Mouse (Mus musculus) right cerebral cortex, postnatal 10 days (tissue): ENCODE measurements at regions not wholly inside any gene's neighbourhood (a gene's known extent, or its start where the extent isn't known, plus 50 kb on each side); places are given as distances from the start of the nearest gene placed in this dataset.
A peak's percentile ranks its signal among the peaks of the same experiment; 100 is the strongest.

ENCODE experiments used
- DNase-seq, 2 experiments: peaks; one replicate each; pipeline ENCODE4 v3.0.0; 2021; ENCODE audit warnings: low spot score in 2 of 2

DNA sequence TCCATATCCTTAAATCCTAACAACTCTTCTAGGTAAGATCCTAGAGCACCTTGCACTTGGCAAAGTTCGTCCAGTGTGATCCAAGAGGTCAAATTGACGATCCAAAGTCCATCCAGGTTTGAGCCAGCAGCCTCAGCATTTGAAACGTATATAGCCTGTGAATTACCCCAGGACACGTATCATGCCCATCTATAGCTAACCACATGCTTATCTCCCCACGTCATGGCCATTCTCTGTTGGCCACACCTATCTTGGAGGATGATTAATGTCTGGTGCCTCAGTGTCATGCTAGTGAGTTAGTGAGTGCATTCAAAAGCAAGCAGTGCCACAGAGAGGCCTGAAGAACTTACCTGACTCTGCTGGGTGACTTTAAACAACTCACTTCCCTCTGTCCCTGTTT, 1521.9 kb upstream of the Gm6569 start:
- no peak for DNase-seq

DNA sequence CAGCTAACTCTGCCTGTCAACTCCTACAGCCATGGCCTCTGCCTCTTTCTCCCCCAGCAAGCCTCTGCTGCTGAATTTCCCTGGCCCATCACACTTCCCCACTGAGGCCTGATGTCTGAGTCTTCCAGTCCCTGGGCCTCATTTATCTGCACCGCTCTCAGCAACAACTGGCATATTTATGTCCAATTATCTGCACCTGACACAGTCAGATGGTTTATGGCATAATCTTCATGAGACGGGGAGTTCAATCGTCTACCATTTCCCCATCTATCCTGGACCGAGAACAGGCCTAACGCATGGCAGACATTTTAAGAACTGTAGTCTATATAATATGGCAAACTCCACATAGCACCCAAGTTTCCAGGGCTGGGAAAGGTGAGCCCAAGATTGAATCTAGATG, 1512.8 kb upstream of the Gm6569 start:
- no peak for DNase-seq

DNA sequence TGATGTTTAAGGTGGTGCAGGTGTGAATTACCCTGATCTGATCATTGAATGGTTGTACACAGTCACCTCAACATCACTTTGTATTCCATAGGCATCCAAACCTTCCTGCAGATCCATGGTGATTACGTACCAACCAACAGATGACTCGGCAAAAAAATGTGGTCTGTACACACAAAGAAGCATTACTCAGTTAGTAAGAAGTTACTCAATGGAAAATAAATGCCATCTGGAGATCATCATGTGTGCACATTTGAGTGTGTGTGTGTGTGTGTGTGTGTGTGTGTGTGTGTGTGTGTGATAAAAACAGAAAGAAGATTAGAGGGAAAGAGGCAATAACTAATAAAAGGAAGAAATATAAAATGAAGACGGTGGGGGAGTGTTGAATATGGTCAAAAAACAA, 1512.2 kb upstream of the Gm6569 start:
- DNase-seq: no peak

DNA sequence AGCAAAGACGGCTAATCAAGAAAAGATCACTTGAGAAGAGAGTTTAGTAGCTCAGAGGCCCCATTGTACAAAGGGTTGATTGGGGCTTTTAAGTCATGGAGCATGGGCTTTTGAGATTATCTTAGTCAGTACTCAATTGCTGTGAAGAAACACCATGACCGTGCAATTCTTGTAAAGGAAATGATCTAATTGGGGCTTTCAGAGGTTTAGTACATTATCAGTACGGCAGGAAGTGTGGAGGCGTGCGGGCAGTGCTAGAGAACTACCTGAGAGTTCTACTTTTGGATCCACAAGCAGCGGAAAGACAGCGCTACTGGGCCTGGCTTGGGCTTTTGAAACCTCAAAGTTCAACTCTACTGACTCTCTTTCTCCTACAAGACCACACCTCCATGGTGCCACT, 1511.2 kb upstream of the Gm6569 start:
- no peak for DNase-seq

DNA sequence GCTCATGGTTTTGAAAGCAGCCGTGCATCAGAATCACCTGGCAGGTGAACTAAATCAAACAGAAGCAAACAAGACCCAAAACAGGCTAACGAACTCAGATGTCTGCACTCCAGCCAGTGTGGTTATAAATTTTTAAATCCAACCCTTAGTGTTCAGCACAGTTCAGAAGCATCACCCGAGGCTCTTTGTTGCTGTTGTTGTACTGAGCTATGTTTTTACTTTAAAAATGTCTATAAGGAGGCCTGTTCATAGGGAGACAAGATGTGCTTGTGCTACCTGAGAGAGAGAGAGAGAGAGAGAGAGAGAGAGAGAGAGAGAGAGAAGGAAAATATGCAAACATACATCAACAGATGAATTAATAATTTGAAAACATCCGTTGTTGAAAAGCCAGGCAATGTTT, 1503.1 kb upstream of the Gm6569 start:
- DNase-seq: no peak

DNA sequence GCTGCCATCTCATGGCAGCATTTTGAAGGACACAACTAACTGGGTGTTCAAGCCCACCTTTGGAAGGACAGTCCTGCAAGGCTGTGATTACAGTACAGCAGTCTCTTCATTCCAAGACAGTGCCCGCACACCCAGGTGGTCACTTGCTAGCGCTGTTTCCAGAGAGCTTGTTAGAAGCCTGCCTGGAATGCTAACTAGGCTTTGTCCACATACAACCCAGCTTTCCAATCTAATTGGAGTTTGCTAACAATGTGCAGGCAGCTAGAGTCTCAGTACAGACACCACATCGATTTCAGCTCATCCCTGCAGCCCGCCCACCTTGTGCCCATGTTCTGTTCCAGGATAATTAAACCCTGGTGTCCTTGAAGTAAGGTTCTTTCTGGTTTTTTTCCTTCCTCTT, 1499.9 kb upstream of the Gm6569 start:
- DNase-seq: no peak

DNA sequence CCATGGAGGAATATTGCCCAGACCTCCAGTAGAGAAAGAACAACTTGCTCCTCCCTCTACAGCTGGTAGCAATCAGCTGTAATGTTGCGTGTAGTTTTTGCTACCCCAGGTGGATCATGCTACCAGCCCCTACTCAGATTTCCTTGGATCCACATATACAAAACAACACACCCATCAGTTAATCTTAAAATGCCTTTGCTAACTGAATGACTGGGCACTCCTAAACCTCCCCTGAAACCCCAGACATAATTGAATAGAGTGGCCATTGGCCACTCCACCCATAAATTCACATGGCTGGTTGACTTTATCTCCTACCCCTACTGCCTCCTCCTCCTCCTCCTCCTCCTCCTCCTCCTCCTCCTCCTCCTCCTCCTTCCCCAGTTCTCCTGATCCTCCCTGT, 1494.7 kb upstream of the Gm6569 start:
- no peak for DNase-seq

DNA sequence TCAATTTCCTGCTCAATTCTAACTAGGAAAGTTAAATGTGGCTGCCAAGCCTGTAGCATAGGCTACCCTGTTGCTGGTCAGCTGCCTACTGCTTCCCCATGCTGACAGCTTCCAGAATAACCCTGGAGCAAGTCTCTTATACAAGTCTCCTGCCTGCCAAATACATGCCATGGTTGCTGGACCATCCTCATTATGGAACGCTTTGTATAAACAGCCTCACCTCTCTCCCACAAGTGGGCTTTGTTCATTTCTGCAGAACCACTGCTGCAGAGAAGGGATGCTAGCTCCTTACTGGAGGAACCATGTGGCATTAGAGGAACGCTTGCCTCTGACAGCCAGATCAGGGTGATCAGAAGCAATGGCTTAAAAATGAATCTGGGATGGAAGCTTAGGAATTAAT, 1492.4 kb upstream of the Gm6569 start:
- DNase-seq: no peak

DNA sequence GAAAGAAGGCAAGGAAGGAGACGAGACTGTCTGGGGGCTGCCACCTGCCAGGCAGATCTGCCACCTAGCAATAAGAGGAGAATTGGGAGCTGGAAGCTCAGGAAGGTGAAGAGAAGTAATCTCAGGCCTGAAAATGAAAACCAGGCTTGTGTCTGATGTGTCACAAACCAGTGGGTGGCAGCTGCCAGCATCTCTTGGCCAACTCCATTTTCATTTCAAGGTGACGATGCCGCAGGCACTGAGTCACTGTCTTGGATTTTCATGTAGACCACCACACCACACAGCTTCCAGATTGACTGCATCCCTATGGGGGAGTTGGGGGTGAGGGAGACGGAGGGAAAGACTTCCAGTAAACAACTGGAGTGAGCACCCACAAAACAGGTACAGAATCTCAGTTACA, 1491.9 kb upstream of the Gm6569 start:
- DNase-seq: no peak

DNA sequence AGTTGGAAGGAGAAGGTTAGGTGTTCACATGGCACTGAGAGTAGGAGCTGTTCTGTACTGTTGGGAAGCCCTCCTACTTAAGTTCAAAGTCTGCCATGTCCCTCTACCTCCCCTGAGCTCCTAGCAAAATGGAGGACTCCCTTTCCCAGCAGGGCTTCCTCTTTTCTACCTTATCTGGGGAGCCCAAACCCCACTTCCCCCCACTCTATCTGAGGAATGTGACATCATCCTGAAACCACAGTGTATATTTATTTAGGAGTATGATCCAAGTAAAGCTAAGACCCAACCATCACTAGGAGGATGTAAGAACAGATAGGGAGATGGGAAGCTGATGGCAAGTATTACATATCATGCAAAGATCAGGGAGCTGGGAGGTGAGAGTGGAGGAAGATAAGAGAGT, 1490.6 kb upstream of the Gm6569 start:
- no peak for DNase-seq

DNA sequence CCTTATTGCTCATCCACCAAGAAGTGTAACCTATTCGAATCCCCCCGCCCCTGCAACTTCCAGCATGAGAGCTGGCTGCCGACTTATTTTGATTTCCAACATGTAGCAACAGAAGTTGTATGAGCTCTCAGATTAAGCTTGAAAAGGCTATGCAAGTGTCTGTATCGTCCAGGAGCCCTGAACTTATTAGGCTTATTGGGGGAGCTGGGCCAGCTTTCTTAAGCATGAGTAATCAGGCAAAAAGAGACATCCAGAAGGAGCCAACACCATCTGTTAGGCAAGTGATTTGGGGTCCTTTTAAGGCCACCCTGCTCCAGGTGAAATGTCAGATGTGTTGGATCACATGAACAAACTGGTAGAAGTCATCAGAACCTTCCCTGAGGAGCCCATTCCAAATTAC, 1481.0 kb upstream of the Gm6569 start:
- DNase-seq: no peak

DNA sequence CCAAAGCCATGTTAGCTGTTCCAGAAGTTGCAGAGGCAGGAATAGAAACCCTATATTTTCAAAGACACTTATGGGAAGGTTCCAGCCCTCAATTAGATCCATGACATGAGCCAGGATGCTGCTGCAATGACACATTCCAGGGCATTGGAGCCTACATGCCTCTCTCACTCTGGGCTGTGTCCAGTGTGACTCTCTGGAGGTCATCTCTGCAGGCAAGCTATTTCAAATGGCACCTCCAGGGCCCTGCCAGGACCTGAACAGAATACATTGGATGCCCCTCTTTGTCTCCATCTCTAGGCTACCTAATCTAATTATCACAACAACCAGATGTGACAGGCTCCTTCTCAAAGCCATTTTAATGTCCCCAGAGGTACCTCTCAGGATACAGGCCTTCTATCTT, 1478.7 kb upstream of the Gm6569 start:
- DNase-seq: no peak

DNA sequence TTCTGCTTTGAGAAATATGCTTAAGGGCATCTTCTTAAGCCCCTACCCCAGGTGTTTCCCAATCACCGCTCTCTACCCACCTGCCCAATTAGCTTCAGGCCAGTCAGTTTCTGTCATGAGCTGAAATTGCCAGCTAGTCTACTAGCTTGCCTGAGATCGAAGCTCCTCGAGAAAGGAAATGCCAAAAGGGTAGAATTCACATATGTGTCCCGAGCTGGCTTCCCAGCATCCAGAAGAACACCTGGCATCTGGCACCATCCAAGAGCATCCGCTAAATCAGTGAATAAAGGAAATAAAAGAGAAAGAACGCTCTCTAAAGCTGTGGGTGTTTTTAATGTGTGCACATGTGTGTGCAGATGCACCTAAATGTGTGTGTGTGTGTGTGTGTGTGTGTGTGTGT, 1474.7 kb upstream of the Gm6569 start:
- peak in 1 of 2 experiments; percentile 38 for DNase-seq

DNA sequence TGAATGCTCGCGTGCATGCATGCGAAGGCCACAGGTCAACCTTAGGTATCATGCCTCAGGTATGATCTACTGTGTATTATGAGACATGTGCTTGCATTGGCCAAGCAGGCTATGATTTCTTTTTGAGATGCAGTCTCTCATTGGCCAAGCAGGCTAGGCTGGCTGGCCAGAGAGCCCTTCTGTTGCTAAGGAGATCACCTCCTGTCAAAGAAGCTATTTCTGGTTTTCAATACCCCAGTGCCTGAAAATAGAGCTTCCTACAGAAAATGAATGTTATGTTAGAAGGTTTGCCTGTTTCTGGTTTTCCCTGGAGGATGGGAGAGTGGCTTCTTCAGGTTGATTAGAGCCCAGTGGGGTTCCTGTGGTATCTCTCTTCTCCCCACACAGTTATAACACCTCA, 1474.3 kb upstream of the Gm6569 start:
- peak; percentile 65 to 74 for DNase-seq

DNA sequence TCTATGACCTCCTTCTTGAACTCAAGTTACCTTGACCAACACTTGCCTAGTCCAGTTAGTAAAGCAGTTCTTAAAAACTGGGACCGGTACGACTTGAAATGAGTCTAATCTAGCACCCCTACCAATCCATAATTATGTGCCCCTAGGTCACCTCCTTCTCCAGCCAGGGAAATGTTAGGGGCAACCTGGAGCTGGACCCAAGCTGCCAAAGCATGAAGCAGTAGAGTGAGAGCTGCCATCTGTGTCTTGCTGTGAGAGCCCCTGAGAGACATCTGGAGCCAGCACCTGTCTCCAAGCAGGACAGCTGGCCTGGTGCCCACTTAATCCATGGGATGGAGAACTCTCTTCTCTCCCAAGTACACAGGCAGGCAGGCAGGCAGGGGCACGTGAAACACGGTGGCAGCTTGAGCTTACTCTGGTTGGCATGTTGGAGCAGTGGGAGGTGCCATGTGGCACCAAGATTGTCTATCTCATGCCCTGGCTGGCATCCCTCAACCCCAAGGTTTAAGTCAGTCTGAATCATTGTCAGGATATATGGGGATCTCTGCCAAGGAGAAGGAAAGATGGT, 1473.8 kb upstream of the Gm6569 start:
- peak; percentile 50 to 64 for DNase-seq

DNA sequence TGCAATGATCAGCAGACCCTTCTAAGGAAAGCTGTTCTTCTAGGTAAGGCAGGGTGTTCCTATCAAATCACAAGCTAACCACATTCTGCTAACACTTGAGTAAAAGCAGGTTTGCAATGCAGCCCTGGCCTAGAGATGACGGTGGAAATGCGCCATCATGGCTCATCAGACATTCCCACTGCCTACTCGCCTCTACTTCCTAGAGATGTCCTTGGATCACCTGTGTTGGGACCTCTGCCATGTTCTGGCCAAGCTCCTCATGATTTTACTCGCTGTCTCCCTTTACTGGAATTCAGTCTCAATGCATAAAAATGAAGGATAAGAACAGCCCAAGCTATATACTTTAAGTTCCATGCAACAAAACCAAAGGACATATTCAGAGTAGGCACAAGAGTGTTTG, 1461.3 kb upstream of the Gm6569 start:
- no peak for DNase-seq

DNA sequence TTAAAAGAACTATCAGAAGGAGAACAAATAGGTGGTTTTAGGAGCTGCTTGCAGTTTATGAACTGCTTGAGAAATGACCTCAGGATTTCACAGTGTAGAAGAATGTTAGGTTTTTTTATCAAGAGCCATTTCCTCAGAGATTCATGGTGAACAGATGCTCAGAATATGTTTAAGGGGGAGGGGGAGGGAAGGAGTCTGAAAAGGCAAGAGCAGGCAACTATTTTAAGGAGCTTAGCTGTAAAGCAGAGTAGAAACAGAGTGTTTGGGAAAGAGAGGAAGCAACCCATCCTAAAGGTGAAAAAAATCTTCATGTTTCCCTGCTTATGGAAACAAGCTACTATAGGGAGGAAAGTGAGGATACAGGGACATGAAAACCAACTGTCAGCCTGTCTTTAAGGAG, 1457.2 kb upstream of the Gm6569 start:
- peak in 1 of 2 experiments; percentile 36 for DNase-seq

DNA sequence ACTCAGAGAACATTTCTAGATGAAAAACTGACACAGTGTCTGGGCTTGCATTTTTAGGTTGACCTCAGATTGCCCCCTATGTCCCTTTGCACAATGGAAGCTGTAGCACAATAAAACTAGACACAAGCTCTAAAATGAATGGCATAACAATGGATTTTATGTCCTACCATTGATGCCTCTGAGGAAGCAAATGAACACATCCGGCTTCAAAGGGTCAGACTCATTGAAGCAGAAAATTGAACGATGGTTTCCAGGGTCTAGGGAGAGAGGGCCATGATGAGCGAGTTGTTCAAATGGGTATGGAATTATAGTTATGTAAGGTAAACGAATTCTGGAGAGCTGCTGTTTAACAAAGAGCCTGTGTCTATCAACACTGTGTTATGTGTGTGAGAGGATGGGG, 1455.1 kb upstream of the Gm6569 start:
- no peak for DNase-seq

DNA sequence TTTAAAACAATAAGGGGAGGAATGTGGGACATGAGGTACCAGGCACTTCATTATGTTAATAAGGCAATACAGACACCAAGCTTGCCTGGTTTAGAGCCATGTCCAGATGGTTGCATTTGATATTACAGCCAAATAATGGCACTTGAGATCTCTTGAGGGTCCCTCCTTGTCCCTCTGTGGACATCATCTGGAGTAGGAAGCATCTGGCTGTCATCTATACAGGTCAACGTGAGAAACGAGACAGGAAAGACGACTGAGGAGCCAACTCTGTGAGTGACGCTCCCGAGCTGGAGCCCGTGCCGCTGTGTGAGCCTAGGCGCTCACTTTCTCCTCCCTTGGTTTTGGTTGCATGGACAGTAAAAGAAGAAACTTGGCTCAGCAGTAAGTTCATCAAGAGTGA, 1453.2 kb upstream of the Gm6569 start:
- no peak for DNase-seq

DNA sequence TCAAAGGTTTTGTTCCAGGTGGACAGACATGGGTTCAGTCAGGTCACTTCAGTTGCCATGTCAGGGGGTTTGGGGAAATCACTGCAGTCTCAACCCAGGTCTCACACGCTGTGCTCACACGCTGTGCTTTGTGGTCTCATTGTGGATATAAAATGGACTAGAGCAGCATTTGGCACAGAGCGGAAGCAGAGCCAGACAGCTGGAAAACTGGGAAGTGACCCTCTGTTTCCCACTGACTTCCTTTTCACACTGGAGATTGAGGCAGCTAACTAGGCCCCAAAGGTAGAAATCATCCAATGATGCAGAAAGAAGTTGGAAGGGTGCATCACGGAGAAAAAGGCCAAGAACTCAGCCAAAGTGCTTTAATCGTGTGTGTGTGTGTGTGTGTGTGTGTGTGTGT, 1452.6 kb upstream of the Gm6569 start:
- no peak for DNase-seq

DNA sequence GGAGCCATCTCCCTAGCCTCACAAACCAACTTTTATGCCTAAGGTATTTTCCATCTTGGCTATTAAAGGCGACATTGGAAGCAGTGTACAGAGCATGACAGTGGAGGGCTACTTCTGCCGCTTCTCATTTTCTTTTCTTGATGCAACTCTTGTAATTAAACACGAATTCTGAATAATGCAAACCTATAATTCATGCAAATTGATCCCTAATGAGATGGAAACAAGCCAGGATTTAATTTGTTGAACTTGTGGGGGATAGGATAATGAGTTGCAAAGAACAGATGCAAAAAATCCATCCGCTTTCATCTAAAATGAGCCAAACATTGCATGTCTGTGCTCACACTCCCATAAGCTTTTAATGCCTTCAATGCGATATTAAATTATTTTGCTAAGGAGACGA, 1451.8 kb upstream of the Gm6569 start:
- no peak for DNase-seq

DNA sequence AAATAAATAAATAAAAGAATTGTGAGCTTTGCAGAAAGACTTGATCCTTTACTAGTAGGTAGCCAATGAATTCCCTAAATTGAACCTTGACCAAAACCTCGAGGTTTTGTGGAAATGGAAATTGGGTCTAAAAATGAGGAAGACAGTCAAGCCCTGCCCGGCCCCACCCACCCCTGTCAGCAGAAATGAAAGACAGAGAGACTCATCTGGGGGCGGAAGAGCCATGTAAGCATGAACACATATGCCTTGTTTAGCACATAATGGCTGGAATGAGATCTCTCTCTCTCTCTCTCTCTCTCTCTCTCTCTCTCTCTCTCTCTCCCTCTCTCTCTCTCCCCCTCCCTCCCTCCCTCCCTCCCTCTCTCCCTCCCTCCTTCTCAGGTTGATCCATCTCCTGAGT, 1451.3 kb upstream of the Gm6569 start:
- no peak for DNase-seq

DNA sequence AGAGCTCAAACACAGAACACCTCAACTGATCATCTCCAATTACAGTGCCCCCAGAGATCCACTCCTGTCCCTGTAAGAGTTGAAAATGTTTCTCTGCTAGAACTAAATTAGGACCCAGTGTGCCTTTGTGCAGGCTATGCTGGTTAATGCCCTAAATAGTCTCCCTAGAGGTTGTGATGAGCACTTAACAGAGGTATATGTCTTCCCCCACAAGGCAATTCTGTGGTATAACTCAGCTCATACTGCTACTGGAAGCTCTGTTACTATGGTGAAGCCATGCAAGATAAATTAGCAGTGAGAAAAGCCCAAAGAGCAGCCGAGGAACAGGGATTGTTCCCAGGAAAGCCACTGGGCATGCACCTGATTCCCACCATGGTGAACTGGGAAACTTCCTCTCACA, 1450.9 kb upstream of the Gm6569 start:
- DNase-seq: no peak

DNA sequence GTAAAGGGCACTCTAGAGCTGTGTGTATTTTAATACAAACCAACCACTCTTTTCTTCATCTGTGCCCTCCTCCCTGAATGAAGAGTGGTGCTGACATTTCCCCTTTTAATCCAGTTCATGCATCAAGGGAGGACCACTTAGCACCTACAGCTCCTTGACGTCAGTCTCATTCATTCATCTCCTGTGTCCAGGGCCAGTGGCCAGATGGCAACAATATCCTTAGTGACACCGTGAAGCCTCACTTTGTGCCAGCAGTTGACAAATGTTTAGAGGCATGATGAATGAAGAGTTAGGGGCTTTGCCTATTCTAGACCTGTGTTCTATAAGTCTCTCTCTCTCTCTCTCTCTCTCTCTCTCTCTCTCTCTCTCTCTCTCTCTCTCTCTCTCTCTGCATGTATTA, 1441.1 kb upstream of the Gm6569 start:
- no peak for DNase-seq

DNA sequence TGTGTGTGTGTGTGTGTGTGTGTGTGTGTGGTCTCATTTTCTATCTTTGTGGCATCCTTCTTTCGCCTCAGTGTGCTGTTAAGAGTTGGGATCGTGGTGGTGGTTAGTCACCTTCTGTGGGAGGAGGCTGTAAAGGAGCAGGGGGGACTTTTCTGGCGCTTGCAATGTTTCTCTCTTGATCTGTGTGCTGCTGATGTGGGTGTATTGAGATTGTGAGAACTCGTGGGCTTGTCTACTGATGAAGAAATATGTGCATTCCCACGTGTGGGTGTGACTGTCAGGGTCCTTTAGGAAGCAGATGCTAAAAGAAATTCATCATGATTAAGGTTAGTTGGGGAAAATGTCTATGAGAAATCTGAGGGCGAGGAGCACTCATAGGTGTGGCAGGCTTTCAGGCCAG, 1422.4 kb upstream of the Gm6569 start:
- DNase-seq: peak in 1 of 2 experiments; percentile 52
